Mouse (Mus musculus) fat pad, adult 2 months (tissue): ENCODE data around the gene Pcyox1.

ENCODE experiments used
- DNase-seq: peaks from one replicate; pipeline ENCODE4 v3.0.0-alpha.2; 2011; ENCODE audit warnings: low read depth, low spot score; ENCODE audit errors: extremely low read depth

Pcyox1 gene

GRCm38 (mm10) chr6:86396581-86397256, at the start of gene Pcyox1:
Pcyox1 (minus strand) TSS chr6:86397154.
- no peak for DNase-seq

GRCm38 (mm10) chr6:86445551-86445950, 48.6 kb upstream of the Pcyox1 start:
- DNase-seq, result no peak

- DNase-seq, result no peak
Measured at GRCm38 (mm10) chr6:86441571-86441970, 44.6 kb upstream of the Pcyox1 start.

- DNase-seq, result no peak
Measured at GRCm38 (mm10) chr6:86439531-86439930, 42.6 kb upstream of the Pcyox1 start.

GRCm38 (mm10) chr6:86439119-86439496, 42.2 kb upstream of the Pcyox1 start:
- DNase-seq, result no peak

- DNase-seq, result peak; percentile 76
Measured at GRCm38 (mm10) chr6:86438272-86439118, 41.5 kb upstream of the Pcyox1 start, which contains the start of gene C87436. C87436 (plus strand) TSS chr6:86438374.

- no peak for DNase-seq
Measured at GRCm38 (mm10) chr6:86437711-86438110, 40.8 kb upstream of the Pcyox1 start.

- DNase-seq, result no peak
Measured at GRCm38 (mm10) chr6:86433696-86434095, 36.7 kb upstream of the Pcyox1 start.

- DNase-seq, result no peak
Measured at GRCm38 (mm10) chr6:86431531-86431930, 34.6 kb upstream of the Pcyox1 start.

- DNase-seq, result no peak
Measured at GRCm38 (mm10) chr6:86426358-86426757, 29.4 kb upstream of the Pcyox1 start, which contains the start of gene Gm44790. Gm44790 (plus strand) TSS chr6:86426658.

GRCm38 (mm10) chr6:86420491-86420890, 23.5 kb upstream of the Pcyox1 start:
- no peak for DNase-seq

GRCm38 (mm10) chr6:86419239-86419638, 22.3 kb upstream of the Pcyox1 start:
- DNase-seq, result no peak

GRCm38 (mm10) chr6:86418711-86419110, 21.8 kb upstream of the Pcyox1 start:
- DNase-seq, result no peak

- DNase-seq, result no peak
Measured at GRCm38 (mm10) chr6:86406306-86406705, 9.4 kb upstream of the Pcyox1 start.

- no peak for DNase-seq
Measured at GRCm38 (mm10) chr6:86404996-86405395, 8.0 kb upstream of the Pcyox1 start.

GRCm38 (mm10) chr6:86404100-86404861, 7.3 kb upstream of the Pcyox1 start, which contains the start of gene Tia1:
Tia1 (plus strand) TSS chr6:86404219.
- DNase-seq, result peak; percentile 64

- DNase-seq, result no peak
Measured at GRCm38 (mm10) chr6:86403728-86404099, 6.8 kb upstream of the Pcyox1 start.

GRCm38 (mm10) chr6:86402681-86403607, 6.0 kb upstream of the Pcyox1 start:
- DNase-seq, result no peak

- no peak for DNase-seq
Measured at GRCm38 (mm10) chr6:86400972-86401371, 4.0 kb upstream of the Pcyox1 start.

- no peak for DNase-seq
Measured at GRCm38 (mm10) chr6:86399995-86400394, 3.0 kb upstream of the Pcyox1 start.
